Mouse (Mus musculus): Measurements from ENCODE around the gene Slc22a17. TPM values are rescaled to one million over a fixed set of nuclear protein-coding genes. Genes with fewer than 3 reads are reported as not detected.

The Slc22a17 gene
- polyA plus RNA-seq, 1 experiment from 2014 or later: 2.0 TPM

- peak within 1 kb of the TSS; percentile 47 for H3K4me3 ChIP-seq (replicated peaks)
- peak within 1 kb of the TSS; percentile 50 for H3K9ac ChIP-seq
- H3K9me3 ChIP-seq (replicated peaks): no peaks in the 10 kb centered on the region; the same call in 1 of the 2 replicates
- 9% methylated on average over 49 of the region's 57 CpGs for WGBS (ENCODE audit: insufficient replicate concordance)
- no peak within 1 kb of the TSS; the same call in 1 of the 2 replicates for H3K27ac ChIP-seq
- DNase-seq (no peak), ATAC-seq (ENCODE audit: low read depth) (peak; percentile 24; the same call in 1 of the 2 replicates)
- H3K27me3 ChIP-seq: peaks cover 83% of the 10 kb centered on the region
- peak within 1 kb of the TSS; percentile 61 for H3K4me2 ChIP-seq
- H3K36me3 ChIP-seq: no peaks in the 10 kb centered on the region
- peaks cover 24% of the 10 kb centered on the region for H3K4me1 ChIP-seq (replicated peaks)
Observed at GRCm38 (mm10) chr14:54925349-54926342, 12.7 kb upstream of the Slc22a17 start, which contains the start of gene Efs. Efs (minus strand) TSS chr14:54926126.

- ATAC-seq (ENCODE audit: low read depth) (peak; percentile 84), DNase-seq (peak; percentile 40)
- Histone ChIP-seq H3K9ac (no peak overlapping the region), H3K27ac (no peak overlapping the region), H3K9me3 (replicated peaks) (no peaks in the 10 kb centered on the region; the same call in 1 of the 2 replicates), H3K4me3 (replicated peaks) (peak overlapping the region; percentile 47), H3K36me3 (no peaks in the 10 kb centered on the region), H3K27me3 (peaks cover 77% of the 10 kb centered on the region), H3K4me2 (peak overlapping the region; percentile 61), H3K4me1 (replicated peaks) (peaks cover 24% of the 10 kb centered on the region)
- 46% methylated on average over 7 of the region's 7 CpGs for WGBS (ENCODE audit: insufficient replicate concordance)
Observed at GRCm38 (mm10) chr14:54924641-54925348, 11.9 kb upstream of the Slc22a17 start.

- H3K9ac ChIP-seq: no peak overlapping the region
- H3K4me2 ChIP-seq: no peak overlapping the region
- peaks cover 12% of the 10 kb centered on the region for H3K4me1 ChIP-seq (replicated peaks)
- ATAC-seq (ENCODE audit: low read depth) (no peak), DNase-seq (no peak)
- no peak overlapping the region for H3K4me3 ChIP-seq (replicated peaks)
- H3K27ac ChIP-seq: no peak overlapping the region
- peaks cover 38% of the 10 kb centered on the region for H3K27me3 ChIP-seq
- 73% methylated on average over 16 of the region's 16 CpGs for WGBS (ENCODE audit: insufficient replicate concordance)
- H3K36me3 ChIP-seq: no peaks in the 10 kb centered on the region
- no peaks in the 10 kb centered on the region; the same call in 1 of the 2 replicates for H3K9me3 ChIP-seq (replicated peaks)
Observed at GRCm38 (mm10) chr14:54920076-54920685, 7.2 kb upstream of the Slc22a17 start.

- 22% methylated on average over 10 of the region's 10 CpGs for WGBS (ENCODE audit: insufficient replicate concordance)
- Histone ChIP-seq H3K27ac (no peak overlapping the region), H3K36me3 (no peaks in the 10 kb centered on the region), H3K27me3 (peaks cover 64% of the 10 kb centered on the region), H3K9ac (no peak overlapping the region), H3K4me1 (replicated peaks) (peaks cover 8% of the 10 kb centered on the region), H3K9me3 (replicated peaks) (no peaks in the 10 kb centered on the region), H3K4me2 (peak overlapping the region; percentile 77), H3K4me3 (replicated peaks) (peak overlapping the region; percentile 62)
- ATAC-seq (ENCODE audit: low read depth): no peak
- no peak for DNase-seq
Observed at GRCm38 (mm10) chr14:54913343-54913742, 411 bp upstream of the Slc22a17 start.

- Histone ChIP-seq H3K27me3 (peaks cover 64% of the 10 kb centered on the region), H3K4me2 (peak overlapping the region; percentile 77), H3K27ac (no peak overlapping the region), H3K4me3 (replicated peaks) (peak overlapping the region; percentile 62), H3K9ac (peak overlapping the region; percentile 62), H3K4me1 (replicated peaks) (peaks cover 8% of the 10 kb centered on the region), H3K36me3 (no peaks in the 10 kb centered on the region), H3K9me3 (replicated peaks) (no peaks in the 10 kb centered on the region)
- DNase-seq (no peak), ATAC-seq (ENCODE audit: low read depth) (no peak)
- 4% methylated on average over 67 of the region's 69 CpGs for WGBS (ENCODE audit: insufficient replicate concordance)
Observed at GRCm38 (mm10) chr14:54912109-54912850, 652 bp downstream of the Slc22a17 start.

GRCm38 (mm10) chr14:54908682-54909081, 4.2 kb downstream of the Slc22a17 start:
- H3K27me3 ChIP-seq: peaks cover 44% of the 10 kb centered on the region
- DNase-seq (no peak), ATAC-seq (ENCODE audit: low read depth) (no peak)
- H3K9ac ChIP-seq: no peak overlapping the region
- WGBS (ENCODE audit: insufficient replicate concordance): 47% methylated on average over 7 of the region's 7 CpGs
- H3K27ac ChIP-seq: no peak overlapping the region
- H3K36me3 ChIP-seq: no peaks in the 10 kb centered on the region; the same call in 1 of the 2 replicates
- no peak overlapping the region for H3K4me2 ChIP-seq
- H3K4me1 ChIP-seq (replicated peaks): peaks cover 8% of the 10 kb centered on the region
- H3K9me3 ChIP-seq (replicated peaks): no peaks in the 10 kb centered on the region
- no peak overlapping the region for H3K4me3 ChIP-seq (replicated peaks)

GRCm38 (mm10) chr14:54903641-54904040, 9.3 kb downstream of the Slc22a17 start:
- DNase-seq: no peak
- Histone ChIP-seq H3K9ac (no peak overlapping the region), H3K9me3 (replicated peaks) (no peaks in the 10 kb centered on the region), H3K4me3 (replicated peaks) (no peak overlapping the region), H3K27ac (no peak overlapping the region), H3K36me3 (peaks cover 3% of the 10 kb centered on the region), H3K4me2 (no peak overlapping the region), H3K27me3 (no peaks in the 10 kb centered on the region), H3K4me1 (replicated peaks) (no peaks in the 10 kb centered on the region)
- 70% methylated on average over 4 of the region's 4 CpGs for WGBS (ENCODE audit: insufficient replicate concordance)
- ATAC-seq (ENCODE audit: low read depth): no peak

GRCm38 (mm10) chr14:54900383-54900782, 12.5 kb downstream of the Slc22a17 start:
- H3K36me3 ChIP-seq: peaks cover 35% of the 10 kb centered on the region
- no peak overlapping the region for H3K4me2 ChIP-seq
- H3K4me1 ChIP-seq (replicated peaks): peaks cover 22% of the 10 kb centered on the region
- ATAC-seq (ENCODE audit: low read depth) (peak; percentile 47), DNase-seq (peak; percentile 27)
- no peak overlapping the region for H3K4me3 ChIP-seq (replicated peaks)
- H3K9me3 ChIP-seq (replicated peaks): no peaks in the 10 kb centered on the region
- WGBS (ENCODE audit: insufficient replicate concordance): 2% methylated on average over 3 of the region's 3 CpGs
- no peaks in the 10 kb centered on the region for H3K27me3 ChIP-seq
- H3K9ac ChIP-seq: no peak overlapping the region
- no peak overlapping the region for H3K27ac ChIP-seq

- H3K4me2 ChIP-seq: no peak overlapping the region
- no peak overlapping the region for H3K9ac ChIP-seq
- H3K27ac ChIP-seq: no peak overlapping the region
- H3K4me1 ChIP-seq (replicated peaks): peaks cover 39% of the 10 kb centered on the region
- H3K9me3 ChIP-seq (replicated peaks): no peaks in the 10 kb centered on the region
- WGBS (ENCODE audit: insufficient replicate concordance): 68% methylated on average over 2 of the region's 2 CpGs
- no peak for DNase-seq
- no peak overlapping the region for H3K4me3 ChIP-seq (replicated peaks)
- no peak for ATAC-seq (ENCODE audit: low read depth)
- peaks cover 36% of the 10 kb centered on the region for H3K36me3 ChIP-seq
- H3K27me3 ChIP-seq: no peaks in the 10 kb centered on the region
Observed at GRCm38 (mm10) chr14:54897445-54897844, 15.5 kb downstream of the Slc22a17 start.

- H3K9ac ChIP-seq: peak overlapping the region; percentile 97
- peaks cover 45% of the 10 kb centered on the region for H3K4me1 ChIP-seq (replicated peaks)
- H3K27me3 ChIP-seq: no peaks in the 10 kb centered on the region
- H3K36me3 ChIP-seq: peaks cover 36% of the 10 kb centered on the region
- DNase-seq (peak; percentile 55), ATAC-seq (ENCODE audit: low read depth) (peak; percentile 47)
- H3K27ac ChIP-seq: peak overlapping the region; percentile 86
- peak overlapping the region; percentile 90 for H3K4me3 ChIP-seq (replicated peaks)
- H3K4me2 ChIP-seq: peak overlapping the region; percentile 91
- no peaks in the 10 kb centered on the region for H3K9me3 ChIP-seq (replicated peaks)
- WGBS (ENCODE audit: insufficient replicate concordance): under 1% methylated on average over 45 of the region's 54 CpGs
Observed at GRCm38 (mm10) chr14:54894296-54895151, 18.4 kb downstream of the Slc22a17 start.
